Mouse (Mus musculus) spleen, adult 2 months (tissue): ENCODE results near the gene Chrm3.

Source experiments
- CTCF ChIP-seq: fragments of 200-500 bp; IDR thresholded peaks from 2 replicates; pipeline ENCODE4 v1.5.1; 2011; ENCODE audit warnings: mild to moderate bottlenecking, inconsistent platforms; ENCODE audit not compliant: insufficient read depth, insufficient read length, insufficient replicate concordance; ENCODE audit errors: extremely low read depth
- POLR2A ChIP-seq: fragments of 200-500 bp; IDR thresholded peaks from 2 replicates; pipeline ENCODE4 v1.6.1; 2011; ENCODE audit warnings: low read depth, low read length, inconsistent platforms

DNA sequence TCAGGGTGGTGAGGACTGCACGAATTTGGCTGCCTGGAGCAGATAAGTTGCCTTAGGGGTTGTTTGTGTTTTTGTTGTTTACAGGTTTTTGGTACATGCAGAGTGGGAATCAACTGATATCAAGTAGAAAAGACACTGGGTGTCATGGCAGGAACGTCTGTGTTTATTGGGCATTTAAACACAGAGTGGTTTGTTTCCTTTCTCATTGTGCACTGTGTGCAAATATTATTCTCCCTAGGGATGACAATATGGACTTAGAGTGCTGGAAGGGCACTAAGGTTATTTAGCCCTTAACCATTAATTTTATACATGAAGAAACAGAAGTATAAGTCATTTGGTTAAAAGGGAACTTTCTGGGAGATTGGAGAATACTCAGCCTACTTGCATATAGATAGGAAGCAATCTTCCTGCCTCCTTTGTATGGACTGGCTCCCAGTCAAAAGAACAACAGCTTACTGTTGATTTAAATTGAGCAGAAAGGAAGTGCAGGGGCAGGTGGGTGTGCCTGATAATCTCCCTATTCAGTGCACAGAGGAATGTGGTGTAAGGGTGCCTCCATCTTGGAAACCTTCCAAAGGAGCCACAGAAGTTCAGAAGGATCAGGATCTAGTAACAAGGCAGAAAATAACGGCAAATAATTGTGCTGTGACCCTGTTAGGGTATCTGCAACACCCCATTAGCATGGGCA lies 421.7 kb downstream of the Chrm3 start:
- TF ChIP-seq POLR2A: no peak
- no peak for TF ChIP-seq CTCF
